Mouse (Mus musculus) ovary, postnatal 14 days (tissue): ENCODE data around the gene Man2a2.
"Not testable (repeated sequence)": the region's sequence is repeated elsewhere in the genome, so short reads cannot be mapped to it uniquely, and the experiment has no call there.

Source experiments
- DNase-seq: peaks from one replicate; pipeline ENCODE4 v3.0.0; 2022; ENCODE audit warnings: low spot score

Man2a2 gene

DNA sequence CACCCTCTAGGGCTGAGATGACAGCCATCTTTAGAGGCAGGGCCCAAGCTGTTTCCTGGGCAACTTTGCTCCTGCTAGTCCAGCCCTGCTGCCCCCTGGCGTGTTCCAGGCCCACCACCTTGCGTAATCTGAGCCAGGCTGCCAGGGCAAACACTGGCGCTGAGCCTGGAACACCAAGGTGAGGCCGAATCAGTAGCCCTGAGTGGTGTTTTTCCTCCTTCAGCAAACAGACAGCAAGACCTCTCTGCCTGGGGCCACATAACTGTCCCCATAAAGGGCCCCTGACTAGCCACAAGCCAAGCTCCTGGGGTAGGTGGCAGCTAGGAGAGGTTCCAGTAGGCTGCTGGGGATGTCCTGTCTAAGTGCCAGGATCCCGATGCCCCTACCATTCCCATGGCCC, 28.9 kb upstream of the Man2a2 start:
- DNase-seq, result no peak

DNA sequence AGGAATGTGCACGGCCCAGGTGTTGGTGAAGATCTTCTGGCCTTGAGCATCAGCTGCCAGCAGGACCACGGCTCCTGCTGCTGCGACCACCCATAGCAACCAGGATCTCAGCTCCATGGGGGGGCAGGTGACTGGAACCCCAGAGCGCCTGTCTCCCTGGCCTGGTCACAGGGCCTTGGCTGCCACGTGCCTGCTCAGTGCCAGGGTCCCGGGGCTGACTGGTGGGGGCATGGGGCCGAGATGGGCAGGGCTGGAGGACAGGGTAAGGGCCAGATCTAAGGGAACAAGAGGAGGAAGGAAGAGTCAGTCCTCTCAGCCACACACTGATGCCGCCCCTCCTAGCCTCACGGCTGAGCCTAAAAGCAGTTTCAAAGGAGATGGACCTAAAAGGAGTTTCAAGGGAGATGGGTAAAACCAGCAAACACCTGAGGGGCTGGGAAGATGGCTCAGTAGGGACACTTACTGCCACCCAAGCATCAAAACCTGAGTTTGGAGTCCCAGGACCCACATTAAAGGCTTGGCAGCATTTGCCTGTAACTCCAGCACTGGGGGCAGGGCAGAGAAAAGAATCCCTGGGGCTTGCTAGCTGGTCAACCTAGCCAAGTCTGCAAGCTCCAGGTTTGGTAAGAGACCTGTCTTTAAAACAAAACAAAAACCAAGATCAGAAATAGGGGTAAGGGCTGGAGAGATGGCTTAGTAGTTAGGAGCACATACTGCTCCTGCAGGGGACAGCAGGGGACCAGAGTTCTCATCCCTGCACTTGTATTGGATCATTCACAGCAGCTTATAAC, 27.7 kb upstream of the Man2a2 start:
- DNase-seq, result no peak

DNA sequence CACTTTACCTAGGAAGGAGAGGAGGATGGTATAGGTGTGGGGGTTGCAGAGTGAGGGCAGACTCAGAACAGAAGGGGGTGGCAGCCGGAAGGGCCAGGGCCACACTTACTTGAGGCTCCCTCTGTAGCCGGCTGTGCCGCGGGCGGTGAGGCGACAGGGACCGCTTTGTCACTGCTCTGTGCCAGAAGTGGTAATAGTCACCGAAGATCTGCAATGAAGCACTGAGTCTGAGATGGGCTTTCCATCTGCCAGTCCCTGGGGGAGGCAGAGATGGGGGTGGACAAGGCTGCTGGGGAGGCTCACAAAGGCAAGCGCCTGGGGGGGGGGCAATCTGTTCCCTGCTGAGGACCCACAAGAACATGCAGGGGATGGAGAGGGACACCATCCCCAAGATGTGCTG, 26.8 kb upstream of the Man2a2 start:
- no peak for DNase-seq

DNA sequence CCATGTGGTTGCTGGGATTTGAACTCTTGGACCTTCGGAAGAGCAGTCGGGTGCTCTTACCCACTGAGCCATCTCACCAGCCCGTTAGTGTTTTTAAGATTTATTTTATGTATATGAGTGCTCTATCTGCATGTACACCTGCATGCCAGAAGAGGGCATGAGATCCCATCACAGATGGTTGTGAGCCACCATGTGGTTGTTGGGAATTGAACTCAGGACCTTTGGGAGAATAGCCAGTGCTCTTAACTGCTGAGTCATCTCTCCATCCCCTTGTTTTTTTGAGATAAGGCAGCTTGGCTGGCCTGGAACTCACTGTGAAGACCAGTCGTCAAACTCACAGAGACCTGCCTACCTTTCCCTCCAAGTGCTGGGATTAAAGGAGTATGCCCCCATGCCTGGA, 25.3 kb upstream of the Man2a2 start:
- DNase-seq, result not testable (repeated sequence)

DNA sequence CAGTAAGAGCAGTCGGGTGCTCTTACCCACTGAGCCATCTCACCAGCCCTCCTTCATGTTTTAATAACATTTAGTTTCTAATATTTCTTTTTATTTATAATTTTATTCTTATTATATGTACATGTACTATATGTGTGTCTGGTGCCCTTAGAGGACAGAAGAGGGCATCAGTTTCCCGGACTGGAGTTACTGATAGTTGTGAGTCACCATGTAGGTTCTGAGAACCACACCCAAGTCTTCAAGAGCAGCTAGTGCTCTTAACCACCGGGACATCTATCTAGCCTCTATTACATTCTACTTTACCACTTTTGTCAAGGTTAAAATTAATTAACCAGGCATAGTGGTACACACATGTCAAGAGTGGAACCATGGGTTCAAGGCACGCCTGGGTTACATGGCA, 23.4 kb upstream of the Man2a2 start:
- no peak for DNase-seq

DNA sequence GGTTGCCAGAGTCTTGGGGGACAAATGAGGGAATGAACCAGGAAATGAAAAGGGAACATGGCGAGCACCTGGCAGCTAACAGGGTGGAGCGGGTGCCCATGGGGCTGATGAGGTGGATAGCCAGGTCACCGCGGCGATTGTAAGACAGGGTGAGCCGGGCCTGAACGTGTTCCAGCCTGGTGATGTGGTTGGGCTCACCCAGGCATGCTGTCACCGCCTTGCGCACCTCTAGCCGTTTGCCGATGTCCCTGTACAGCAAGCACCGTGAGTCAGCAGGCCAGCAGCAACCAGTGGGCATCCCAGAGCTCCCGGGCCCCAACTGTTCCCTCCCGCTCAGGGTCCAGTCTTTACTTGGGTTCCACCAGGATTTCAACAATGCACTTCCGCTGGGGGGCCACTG, 20.9 kb upstream of the Man2a2 start:
- no peak for DNase-seq

DNA sequence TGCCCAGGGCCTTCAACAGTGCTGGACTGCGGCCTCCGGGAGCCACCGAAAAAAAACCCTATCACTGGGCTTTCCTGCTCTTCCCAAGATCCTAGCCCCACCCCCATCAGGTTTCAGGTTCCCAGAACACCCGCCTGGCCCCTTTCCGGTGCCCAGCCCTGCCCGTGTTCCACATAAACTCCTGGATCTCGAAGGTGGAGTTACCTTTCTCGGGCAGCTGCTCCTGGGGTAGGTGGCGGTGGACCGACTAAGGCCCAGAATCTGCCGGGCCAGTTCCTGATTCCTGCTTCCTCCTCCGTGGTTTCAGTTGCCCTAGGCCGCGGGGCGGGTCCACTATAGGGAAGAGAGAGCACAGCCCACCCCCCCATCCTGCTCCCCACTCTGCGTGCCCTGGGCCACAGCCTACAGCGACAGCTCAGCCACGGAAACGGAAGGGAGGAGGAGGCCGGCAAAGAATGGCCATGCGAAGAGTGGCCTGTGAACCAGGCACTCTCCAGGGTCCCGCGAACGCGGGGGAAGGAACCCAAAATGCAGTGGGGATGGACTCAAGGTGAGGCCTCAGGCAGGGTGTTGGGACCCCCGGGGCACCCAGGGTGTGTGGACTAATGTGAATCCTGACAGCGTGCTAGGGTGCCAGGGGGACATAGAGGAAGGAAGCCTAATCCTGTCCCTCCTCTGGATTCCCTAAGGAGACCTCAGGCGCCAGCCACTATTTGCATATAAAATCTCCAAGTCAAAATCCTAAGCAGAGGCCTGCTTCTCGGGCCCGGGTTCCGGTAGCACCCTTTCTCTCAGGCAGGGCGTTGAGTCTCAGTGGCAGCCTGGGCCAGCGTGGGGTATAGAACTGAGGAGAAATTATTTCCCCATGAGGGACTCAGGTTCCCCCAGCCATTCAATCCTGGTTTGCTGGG, 16.7 kb upstream of the Man2a2 start, which contains the start of gene Fes:
Fes (minus strand) TSS at position 314 of the 911 bp plus-strand sequence.
- no peak for DNase-seq

DNA sequence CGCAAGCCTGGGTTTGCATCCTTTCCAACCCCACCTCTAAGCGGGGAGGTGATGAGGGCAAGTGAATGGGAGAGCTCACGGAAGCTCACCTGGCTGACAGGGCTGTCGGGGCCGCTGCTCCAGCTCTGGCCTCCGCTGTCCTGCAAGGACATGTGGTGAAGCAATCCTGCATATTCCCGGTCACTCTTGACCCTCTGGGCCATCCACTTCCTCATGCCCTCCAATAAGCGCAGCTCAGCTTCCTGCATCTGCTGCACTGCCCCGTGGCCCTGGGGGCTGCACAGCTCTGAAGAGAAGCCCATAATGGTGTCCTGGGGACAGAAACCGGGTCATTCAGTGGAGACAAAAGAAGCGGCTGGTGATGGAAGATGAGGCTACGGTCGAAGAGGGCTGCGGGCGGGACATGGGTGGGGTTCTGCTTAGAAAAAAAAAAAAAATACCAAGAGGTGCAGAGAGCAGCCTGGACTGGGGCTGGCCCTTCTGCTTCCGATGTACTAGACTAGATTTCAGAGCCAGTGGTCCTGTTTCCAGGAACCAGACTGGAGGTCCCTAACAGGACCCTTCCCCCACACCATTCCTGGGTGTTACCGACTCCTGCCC, 16.0 kb upstream of the Man2a2 start:
- DNase-seq, result no peak

DNA sequence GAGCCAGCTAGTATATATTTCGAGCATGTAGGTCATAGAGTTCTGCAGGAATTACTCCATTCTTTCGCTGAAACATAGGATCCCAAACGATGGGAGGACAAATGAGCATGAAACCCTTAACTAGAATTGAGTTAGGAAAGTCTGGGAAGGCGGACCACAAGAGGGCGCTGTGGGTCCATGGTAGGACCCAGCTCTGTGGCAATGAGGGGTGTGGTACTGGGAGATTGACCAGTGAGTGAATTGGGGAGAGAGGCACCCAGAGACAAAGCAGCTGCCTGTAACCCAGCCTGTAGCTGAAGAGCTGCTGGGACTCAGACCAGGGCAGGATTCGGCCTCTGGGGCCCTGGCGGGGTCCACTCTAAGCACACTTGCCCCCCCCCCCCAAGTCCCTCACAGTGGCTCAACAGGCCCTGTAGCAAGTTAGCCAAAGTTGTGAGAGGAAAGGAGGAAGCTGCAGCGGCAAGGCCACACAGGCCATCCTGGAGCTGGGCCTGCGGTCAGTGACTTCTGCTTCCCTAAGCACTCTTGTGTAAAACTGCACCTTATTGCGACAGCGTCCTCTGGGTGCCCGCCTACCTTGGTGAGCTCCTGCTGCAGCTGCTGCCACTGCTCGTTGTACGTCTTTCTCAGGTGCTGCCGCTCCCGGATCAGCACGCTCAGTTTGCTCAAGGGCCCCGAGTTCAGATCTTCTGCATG, 15.2 kb upstream of the Man2a2 start:
- peak; percentile 92 for DNase-seq

DNA sequence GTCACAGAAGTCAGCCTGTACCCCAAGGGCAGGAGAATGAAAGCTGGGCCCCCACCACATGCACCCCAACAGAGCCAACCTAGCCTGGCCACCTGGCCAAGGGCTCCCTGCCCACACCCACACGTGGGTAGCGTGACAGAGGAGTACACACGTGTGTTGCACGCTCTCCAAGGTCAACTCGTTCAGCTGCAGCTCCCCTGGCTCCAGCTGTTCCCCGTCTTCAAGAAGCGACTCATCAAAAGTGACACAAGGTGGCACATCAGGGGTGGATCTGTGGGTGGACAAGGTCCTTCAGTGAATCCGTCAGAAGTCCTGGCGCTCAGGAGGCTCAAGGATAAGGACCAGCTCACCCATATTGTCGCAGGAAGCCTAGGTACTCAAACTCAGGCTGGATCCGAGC, 11.7 kb upstream of the Man2a2 start:
- DNase-seq, result no peak

DNA sequence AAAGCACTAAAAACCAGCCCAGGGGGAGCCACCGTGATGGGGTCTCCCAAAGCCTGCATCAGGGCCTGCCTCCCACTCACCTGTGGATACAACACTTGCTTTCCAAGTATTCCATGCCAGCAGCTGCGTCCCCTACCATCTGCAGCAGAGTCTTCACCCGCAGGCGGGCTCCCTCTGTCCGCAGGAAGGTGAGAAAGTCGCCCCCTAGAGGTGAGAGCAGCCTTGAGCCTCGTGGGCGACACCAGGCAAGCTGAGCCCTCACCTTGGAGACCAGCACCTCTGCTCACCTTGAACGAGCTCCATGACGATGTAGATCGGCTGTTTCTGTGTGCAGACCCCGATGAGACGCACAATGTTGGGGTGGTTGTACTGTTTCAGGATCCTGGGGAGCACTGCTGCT, 8.4 kb upstream of the Man2a2 start:
- no peak for DNase-seq

DNA sequence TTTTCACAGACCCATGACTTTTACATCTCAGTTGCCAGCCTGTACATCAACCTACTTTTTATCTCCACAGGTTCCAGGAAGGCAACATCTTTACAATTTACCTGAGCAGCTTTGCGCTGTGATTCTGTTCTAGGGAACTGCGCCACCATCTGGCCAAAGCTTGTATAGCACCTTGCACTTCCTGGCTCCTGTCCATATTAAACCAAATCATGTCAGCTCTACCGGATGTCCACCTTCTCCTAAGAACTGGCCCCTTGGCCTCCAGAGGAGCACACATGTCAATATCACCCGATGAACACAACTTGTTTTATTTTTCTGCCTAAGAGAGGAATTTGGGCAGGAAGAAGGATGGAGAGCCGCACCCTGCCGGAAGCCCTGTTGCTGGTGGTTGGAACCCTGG, 6.3 kb upstream of the Man2a2 start:
- DNase-seq, result peak; percentile 68

DNA sequence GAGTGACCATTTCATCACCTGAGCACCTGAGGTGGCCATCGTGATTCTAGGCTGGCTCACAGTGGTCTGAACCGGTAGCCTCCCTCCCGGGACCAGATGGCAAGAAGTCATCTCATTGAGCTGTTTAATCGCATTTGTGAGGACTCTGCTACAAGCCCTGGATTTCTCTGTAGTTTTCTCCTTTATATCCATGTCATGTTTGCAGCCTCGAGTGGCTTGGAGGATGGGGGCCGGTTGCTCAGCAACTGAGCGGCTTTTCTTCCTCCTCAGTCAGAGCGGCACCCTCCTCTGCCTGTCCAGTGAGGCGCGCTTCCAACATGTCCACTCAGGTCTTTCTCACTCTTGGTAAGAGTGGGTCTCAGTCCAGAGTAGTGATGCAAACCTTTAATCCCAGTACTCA, 5.0 kb upstream of the Man2a2 start:
- DNase-seq, result no peak

DNA sequence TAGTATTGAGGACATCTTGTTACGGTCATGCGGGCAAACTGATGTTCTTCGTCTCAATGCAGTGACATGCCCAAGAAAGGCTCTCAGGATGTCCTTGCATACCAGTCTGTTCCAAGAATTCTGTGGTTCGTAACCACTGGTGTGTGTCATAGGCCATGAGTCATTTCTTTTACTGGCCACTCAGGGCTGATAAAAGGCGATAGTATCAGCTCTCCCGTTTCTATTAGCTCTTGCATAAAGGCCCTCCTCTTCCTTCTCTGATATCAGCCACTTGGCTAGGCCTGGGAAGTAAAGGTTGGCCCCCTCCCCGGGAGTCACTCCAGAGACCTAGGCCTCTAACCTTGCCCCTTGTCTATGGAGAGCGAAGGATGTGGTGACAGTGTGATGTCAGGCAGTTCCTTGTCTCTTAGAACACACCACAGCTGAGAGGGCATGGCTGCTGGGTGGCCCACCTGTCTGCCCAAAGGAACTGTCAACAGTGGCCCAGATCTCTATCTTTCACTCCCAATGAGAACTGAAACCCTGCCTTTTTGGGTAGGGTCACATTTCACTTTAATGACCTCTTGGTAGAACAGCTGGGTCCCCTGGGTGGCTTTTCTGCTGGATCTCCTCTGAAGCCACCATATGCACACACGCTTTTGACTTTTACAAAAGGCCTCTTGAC, 4.3 kb upstream of the Man2a2 start:
- DNase-seq, result no peak

DNA sequence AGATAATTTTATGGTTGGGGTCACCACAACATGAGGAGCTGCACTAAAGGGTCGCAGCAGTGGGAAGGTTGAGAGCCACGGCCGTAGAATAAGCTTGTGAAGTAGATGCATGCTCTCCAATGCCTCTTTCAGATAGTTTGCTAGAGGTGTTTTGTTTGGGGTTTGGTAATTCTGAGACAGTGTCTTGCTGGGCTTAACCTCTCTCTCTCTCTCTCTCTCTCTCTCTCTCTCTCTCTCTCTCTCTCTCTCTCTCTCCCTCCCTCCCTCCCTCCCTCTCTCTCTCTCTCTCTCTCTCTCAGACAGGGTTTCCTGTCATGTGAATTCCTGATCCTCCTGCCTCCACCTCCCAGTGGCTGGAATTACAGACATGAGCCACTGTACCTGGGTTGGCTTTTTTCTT, 3.6 kb upstream of the Man2a2 start:
- DNase-seq, result no peak

DNA sequence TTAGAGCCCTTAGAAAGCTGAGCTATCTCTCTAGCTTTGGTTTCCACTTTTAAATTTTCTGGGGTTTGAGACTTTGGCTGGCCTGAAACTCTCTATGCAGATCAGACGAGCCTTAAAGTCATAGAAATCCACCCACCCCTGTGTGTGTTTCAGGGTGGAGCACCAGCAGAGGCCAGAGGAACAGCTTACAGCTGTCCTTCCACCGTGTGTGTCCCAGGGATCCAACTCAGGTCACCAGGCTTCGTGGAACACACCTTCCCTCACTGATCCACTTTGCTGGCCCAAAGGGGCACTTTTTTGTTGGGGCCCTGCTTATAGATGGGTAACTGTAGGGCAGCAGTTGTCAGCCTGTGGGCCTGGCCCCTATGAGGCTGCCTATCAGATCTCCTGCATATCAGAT, 3.1 kb upstream of the Man2a2 start:
- no peak for DNase-seq

DNA sequence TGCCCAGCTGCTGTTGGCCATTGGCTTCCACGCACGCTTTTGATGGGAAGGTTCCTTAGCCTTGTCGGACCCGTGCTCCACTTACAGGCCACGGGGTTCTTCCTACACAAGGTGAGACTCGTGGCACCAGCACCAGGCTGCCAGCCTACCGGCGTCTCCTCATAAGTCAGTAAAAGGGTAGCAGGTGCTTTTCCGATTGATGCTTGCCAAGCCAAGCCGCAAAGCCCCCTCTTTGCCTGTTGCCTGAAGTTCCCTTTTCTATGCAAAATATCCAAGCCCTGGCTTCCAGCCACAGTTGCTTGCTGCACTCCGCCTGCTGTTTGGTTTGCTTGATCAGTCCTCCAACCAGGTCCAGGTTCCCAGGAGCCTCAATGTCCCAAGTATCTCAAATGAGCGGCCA, 2.7 kb upstream of the Man2a2 start:
- DNase-seq, result no peak

DNA sequence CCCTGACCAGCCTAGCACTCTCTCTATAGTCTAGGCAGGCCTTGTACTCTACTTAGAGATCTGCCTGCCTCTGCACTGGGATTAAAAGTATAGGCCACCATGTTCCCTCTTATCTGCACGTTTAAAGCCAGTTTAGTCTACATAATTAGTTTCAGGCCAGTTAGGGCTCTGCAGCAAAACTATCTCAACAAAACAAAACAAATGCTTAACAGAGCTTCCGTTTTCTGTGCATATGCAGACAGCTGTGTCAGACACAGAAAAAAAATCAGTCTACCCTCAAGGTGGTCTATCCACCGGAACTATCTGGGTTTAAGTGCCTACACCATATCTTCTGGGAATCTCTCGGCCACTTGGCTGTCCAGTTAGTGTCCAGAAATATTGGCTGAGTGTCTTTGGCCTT, 2.2 kb upstream of the Man2a2 start:
- no peak for DNase-seq

DNA sequence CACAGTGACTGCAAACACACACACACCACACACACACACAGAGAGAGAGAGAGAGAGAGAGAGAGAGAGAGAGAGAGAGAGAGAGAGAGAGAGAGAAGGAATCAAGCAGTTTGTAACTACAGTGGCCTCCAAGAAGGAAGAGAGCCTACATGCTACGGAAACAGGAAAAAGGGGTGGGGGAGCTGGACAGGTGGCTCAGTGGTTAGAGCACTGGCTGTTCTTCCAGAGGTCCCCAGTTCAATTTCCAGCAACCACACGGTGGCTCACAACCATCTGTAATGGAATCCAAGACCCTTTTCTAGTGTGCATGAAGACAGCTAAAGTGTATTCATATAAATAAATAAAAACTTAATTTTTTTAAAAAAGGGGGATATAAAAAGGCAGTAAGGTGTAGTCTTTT, 1.5 kb upstream of the Man2a2 start:
- no peak for DNase-seq

DNA sequence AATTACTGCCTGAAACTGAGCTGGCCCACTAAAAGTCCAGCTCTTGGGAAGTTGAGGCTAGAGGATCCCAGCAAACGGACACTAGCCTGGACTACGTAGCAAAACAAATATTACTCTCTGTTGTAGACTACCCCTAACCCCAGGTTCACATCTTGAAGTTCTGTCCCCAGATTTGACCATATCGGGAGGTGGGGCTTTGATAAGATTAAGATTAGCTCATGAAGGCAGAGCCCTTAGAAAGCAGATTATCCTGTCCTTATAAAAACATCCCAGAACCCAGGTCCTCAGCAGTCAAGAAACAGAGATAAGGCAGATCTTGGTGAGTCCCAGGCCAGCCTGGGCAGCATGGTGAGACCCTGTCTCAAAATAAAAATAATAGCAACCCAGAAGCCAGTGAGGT, 991 bp upstream of the Man2a2 start:
- DNase-seq, result no peak

DNA sequence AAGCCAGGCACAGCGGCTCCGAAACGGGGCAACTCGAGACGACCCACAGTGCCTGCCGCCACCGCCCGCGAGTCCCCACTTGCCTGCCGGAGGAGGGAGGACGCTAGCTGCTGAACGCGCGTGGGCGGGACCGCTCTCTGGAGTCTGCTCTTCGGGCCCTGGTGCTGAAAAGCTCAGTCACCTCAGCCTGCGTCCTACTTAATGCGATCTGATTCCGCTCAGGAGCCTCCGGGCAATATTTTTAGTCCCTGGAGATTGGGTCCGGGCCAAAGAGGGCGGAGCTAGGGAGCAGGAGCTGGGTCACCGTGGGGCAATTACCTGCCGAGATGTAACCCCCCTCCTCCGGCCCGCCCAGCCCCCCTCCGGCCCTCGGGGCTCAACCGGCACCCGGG, 530 bp downstream of the Man2a2 start:
- DNase-seq, result peak; percentile 62

DNA sequence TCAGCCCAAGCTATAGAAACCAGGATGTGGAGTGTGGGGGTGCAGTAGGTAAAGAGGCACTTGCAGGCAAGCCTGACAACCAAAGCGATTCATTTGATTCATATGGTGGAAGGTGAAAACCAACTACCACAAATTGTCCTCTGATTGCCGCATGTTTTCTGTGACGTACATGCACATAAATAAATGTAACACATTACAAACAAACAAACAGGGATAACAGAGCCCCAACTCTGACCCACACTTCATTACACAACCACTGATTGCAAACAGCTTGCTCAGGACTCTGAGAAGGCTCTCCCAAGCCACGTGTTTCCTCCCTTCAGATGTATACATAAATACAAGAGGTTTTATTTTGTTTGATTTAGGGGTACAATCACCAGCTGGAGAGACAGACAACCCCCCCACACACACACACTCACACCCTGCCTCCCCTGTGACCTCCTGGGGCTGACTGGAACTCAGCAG, 1.2 kb downstream of the Man2a2 start:
- DNase-seq, result no peak
